Mouse (Mus musculus) limb, embryonic 14.5 days (tissue): ENCODE results near the gene Rtl5. TPM values are rescaled to one million over a fixed set of nuclear protein-coding genes. Genes with fewer than 3 reads are reported as not detected.

ENCODE experiments used
- ATAC-seq: fragments of 200-750 bp; cut with Nextera tagmentation; 2 replicates; pipeline ENCODE4 v1.8.0; 2017; ENCODE audit warnings: low read depth, moderate number of reproducible peaks, moderate TSS enrichment; ENCODE audit not compliant: low FRiP score
- DNase-seq: peaks from one replicate; pipeline ENCODE4 v3.0.0-alpha.2; 2015; ENCODE audit warnings: low spot score
- H3K27ac ChIP-seq: fragments of 300-500 bp; sonication (generic); replicated peaks from 2 replicates; pipeline ENCODE4 v1.5.1; 2014; ENCODE audit warnings: low read depth, mild to moderate bottlenecking, low read length, moderate library complexity, mixed read lengths
- H3K27me3 ChIP-seq: fragments of 300-500 bp; sonication (generic); 2 replicates; pipeline ENCODE4 v1.6.1; 2014; ENCODE audit warnings: low read length, mixed read lengths; ENCODE audit not compliant: control insufficient read depth, insufficient read depth
- H3K36me3 ChIP-seq: fragments of 300-500 bp; sonication (generic); 2 replicates; pipeline ENCODE4 v1.6.1; 2014; ENCODE audit warnings: mild to moderate bottlenecking, low read length, moderate library complexity, mixed read lengths; ENCODE audit not compliant: control insufficient read depth, insufficient read depth
- H3K4me1 ChIP-seq: fragments of 300-500 bp; sonication (generic); 2 replicates; pipeline ENCODE4 v1.6.1; 2014; ENCODE audit warnings: antibody characterized with exemption, low read length, mixed read lengths; ENCODE audit not compliant: control insufficient read depth, insufficient read depth
- H3K4me2 ChIP-seq: fragments of 300-500 bp; sonication (generic); replicated peaks from 2 replicates; pipeline ENCODE4 v1.6.1; 2014; ENCODE audit warnings: low read depth, mild to moderate bottlenecking, low read length, moderate library complexity; ENCODE audit not compliant: severe bottlenecking
- H3K4me3 ChIP-seq: fragments of 300-500 bp; sonication (generic); replicated peaks from 2 replicates; pipeline ENCODE4 v1.5.1; 2014; ENCODE audit warnings: low read length
- H3K9ac ChIP-seq: fragments of 300-500 bp; sonication (generic); 2 replicates; pipeline ENCODE4 v1.6.1; 2014; ENCODE audit warnings: mild to moderate bottlenecking, low read depth, low read length, moderate library complexity; ENCODE audit not compliant: severe bottlenecking
- H3K9me3 ChIP-seq: fragments of 300-500 bp; sonication (generic); 2 replicates; pipeline ENCODE4 v1.6.1; 2016; ENCODE audit warnings: low read length; ENCODE audit not compliant: control insufficient read depth
- POLR2A ChIP-seq: fragments of 200-500 bp; IDR thresholded peaks from 2 replicates; pipeline ENCODE4 v1.8.0; 2012; ENCODE audit warnings: inconsistent platforms, mild to moderate bottlenecking, moderate library complexity, borderline replicate concordance; ENCODE audit not compliant: insufficient read depth, insufficient read length; ENCODE audit errors: extremely low read depth
- WGBS: fragments of 180-500 bp; shearing (Covaris S2); extraction: QIAGEN DNeasy Blood & Tissue Kit; methylation state at CpG from one replicate; pipeline ENCODE4 v1.1.7; 2014; 5-methylcytosine and 5-hydroxymethylcytosine counted together
- polyA plus RNA-seq, 2 experiments: library from polyadenylated mRNA; depleted of rRNA in 1 of 2; stranded (reverse) in 1 of 2; unstranded in 1 of 2; fragments of >200 nt; fragmentation: Nextera tagmentation in 1 of 2; extraction: Ambion mirVana in 1 of 2; gene quantifications; 2 replicates each; pipeline versions ENCODE4 v1.2.1 to v1.2.3; 2012 to 2014

Rtl5 gene
- polyA plus RNA-seq, 2 experiments, result 1.1 to 24.8 TPM

GRCm38 (mm10) chrX:102065213-102065775 is 5.8 kb downstream of the Rtl5 start:
- 35% methylated on average over 4 of the region's 4 CpGs for WGBS
- DNase-seq (no peak), ATAC-seq (no peak)

DNA sequence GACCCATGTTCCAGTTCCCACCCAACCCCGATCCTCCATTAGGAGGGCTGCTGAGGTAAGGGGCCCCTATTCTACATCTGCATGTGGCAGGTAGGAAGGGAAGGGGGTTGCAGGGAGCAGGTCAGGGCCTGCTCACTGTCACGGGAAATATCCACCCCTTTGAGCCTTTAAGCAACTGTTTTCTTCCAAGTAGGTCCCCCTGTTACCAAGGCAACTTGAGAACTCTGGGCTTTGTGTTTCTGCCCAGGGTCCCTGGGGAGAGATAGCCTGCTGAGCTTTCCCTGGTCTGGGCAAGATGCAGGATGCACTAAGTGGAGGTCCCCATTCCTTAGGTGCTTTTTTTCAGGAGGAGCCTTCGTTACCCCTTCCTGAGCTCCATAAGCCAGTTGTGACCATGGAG is 7.0 kb downstream of the Rtl5 start:
- DNase-seq, result no peak
- no peak overlapping the region for H3K27ac ChIP-seq

More at GRCm38 (mm10) chrX:102065213-102065775, 5.8 kb downstream of the Rtl5 start:
- Histone ChIP-seq H3K9me3 (no peaks in the 10 kb centered on the region), H3K4me2 (no peak overlapping the region), H3K9ac (no peak overlapping the region), H3K36me3 (no peaks in the 10 kb centered on the region), H3K4me1 (peaks cover 4% of the 10 kb centered on the region; the same call in 1 of the 2 replicates), H3K27me3 (no peaks in the 10 kb centered on the region), H3K4me3 (no peak overlapping the region), H3K27ac (no peak overlapping the region)
- no peak for TF ChIP-seq POLR2A

GRCm38 (mm10) chrX:102060891-102061290 is 10.2 kb downstream of the Rtl5 start:
- peak; percentile 21 for DNase-seq
- Histone ChIP-seq H3K4me2 (no peak overlapping the region), H3K9me3 (no peaks in the 10 kb centered on the region), H3K36me3 (no peaks in the 10 kb centered on the region), H3K27me3 (no peaks in the 10 kb centered on the region), H3K9ac (no peak overlapping the region), H3K4me3 (no peak overlapping the region), H3K27ac (no peak overlapping the region), H3K4me1 (no peaks in the 10 kb centered on the region)
- TF ChIP-seq POLR2A, result no peak
- WGBS, result 36% methylated on average over 2 of the region's 2 CpGs
- ATAC-seq, result no peak

More for the DNA sequence above, 7.0 kb downstream of the Rtl5 start:
- H3K36me3 ChIP-seq, result no peaks in the 10 kb centered on the region
- no peak overlapping the region for H3K4me2 ChIP-seq
- WGBS, result 36% methylated on average over 3 of the region's 3 CpGs
- no peaks in the 10 kb centered on the region for H3K27me3 ChIP-seq
- no peak overlapping the region for H3K9ac ChIP-seq
- no peak for ATAC-seq
- H3K4me1 ChIP-seq, result no peaks in the 10 kb centered on the region
- no peak overlapping the region for H3K4me3 ChIP-seq
- no peaks in the 10 kb centered on the region for H3K9me3 ChIP-seq
- no peak for TF ChIP-seq POLR2A

- no peaks in the 10 kb centered on the region for H3K36me3 ChIP-seq
- no peak overlapping the region for H3K27ac ChIP-seq
- no peak overlapping the region for H3K4me3 ChIP-seq
- 67% methylated on average over 5 of the region's 5 CpGs for WGBS
- H3K27me3 ChIP-seq, result no peaks in the 10 kb centered on the region
- no peaks in the 10 kb centered on the region for H3K4me1 ChIP-seq
- no peak overlapping the region for H3K9ac ChIP-seq
- TF ChIP-seq POLR2A, result no peak
- DNase-seq, result no peak
- H3K4me2 ChIP-seq, result no peak overlapping the region
- ATAC-seq, result no peak
- no peaks in the 10 kb centered on the region for H3K9me3 ChIP-seq
Measured at GRCm38 (mm10) chrX:102060243-102060642, 10.9 kb downstream of the Rtl5 start.

DNA sequence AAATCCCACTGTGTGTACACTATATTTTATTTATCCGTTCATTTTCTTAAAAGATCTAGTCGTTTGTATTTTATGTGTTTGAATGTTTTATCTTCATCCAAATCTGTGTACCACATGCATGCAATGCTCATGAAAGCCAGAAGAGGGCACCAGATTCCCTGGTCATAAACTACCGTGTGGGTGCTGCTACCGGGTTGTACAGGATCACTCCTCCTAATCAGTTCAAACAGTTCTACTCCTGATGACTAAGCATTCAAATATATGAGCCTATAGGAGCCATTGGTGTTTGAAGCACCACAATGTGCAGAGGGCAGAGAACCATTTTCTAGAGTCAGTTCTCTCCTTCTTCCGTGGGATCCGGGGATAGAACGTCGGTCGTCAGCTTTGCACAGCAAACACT is 11.7 kb downstream of the Rtl5 start:
- no peak overlapping the region for H3K4me2 ChIP-seq
- no peak overlapping the region for H3K27ac ChIP-seq
- no peaks in the 10 kb centered on the region for H3K4me1 ChIP-seq
- no peak overlapping the region for H3K9ac ChIP-seq
- TF ChIP-seq POLR2A, result no peak
- H3K27me3 ChIP-seq, result no peaks in the 10 kb centered on the region
- ATAC-seq, result no peak
- 64% methylated on average over 9 of the region's 9 CpGs for WGBS
- H3K9me3 ChIP-seq, result no peaks in the 10 kb centered on the region
- H3K4me3 ChIP-seq, result no peak overlapping the region
- DNase-seq, result no peak
- no peaks in the 10 kb centered on the region for H3K36me3 ChIP-seq
